Mouse (Mus musculus): ENCODE data around the gene Hspa1l.

GRCm38 (mm10) chr17:35027277-35028068, 55.0 kb downstream of the Hspa1l start, which contains the start of gene Sapcd1:
- TF ChIP-seq CTCF (IDR thresholded peaks at IDR 0.05; ENCODE audit: control insufficient read depth, insufficient read depth, low read length), result no peak
- no peak; the same call in 1 of the 2 replicates for TF ChIP-seq POLR2A (IDR thresholded peaks at IDR 0.05; ENCODE audit: borderline replicate concordance, control insufficient read depth, low read depth, low read length)
